Mouse (Mus musculus) thymus, adult 2 months (tissue): Measurements from ENCODE around the gene Pet117.

Experiments used
- CTCF ChIP-seq: fragments of 200-500 bp; IDR thresholded peaks from 2 replicates; pipeline ENCODE4 v1.5.1; 2012; ENCODE audit warnings: mild to moderate bottlenecking, control low read depth, low read length, moderate library complexity, borderline replicate concordance; ENCODE audit not compliant: control insufficient read depth, poor library complexity, insufficient read depth; ENCODE audit errors: extremely low read depth
- POLR2A ChIP-seq: fragments of 200-500 bp; IDR thresholded peaks from 2 replicates; pipeline ENCODE4 v1.6.1; 2012; ENCODE audit warnings: mild to moderate bottlenecking, low read length, control low read depth, moderate library complexity; ENCODE audit not compliant: control insufficient read depth, poor library complexity, insufficient read depth; ENCODE audit errors: extremely low read depth

- TF ChIP-seq CTCF, result no peak
- TF ChIP-seq POLR2A, result no peak
Observed at GRCm38 (mm10) chr2:144337230-144337629, 31.6 kb upstream of the Pet117 start.
